Comparison of ENCODE assay signal across 8 mouse cellular contexts in genomic region chr1:180256138-180256674, GRCm38 (mm10). TPM values are rescaled to one million over a fixed set of nuclear protein-coding genes. Genes with fewer than 3 reads are reported as not detected.
A peak's percentile ranks its signal among the peaks of the same experiment; 100 is the strongest.
DNase-seq lines count a peak whose midpoint lies in the region; ATAC-seq and TF ChIP-seq lines count a peak whose summit lies in the region.

No protein-coding gene starts in this region.

- peak overlapping the region; percentile 78 for H3K9ac ChIP-seq in forebrain, embryonic 13.5 days
- peak overlapping the region; percentile 91 for H3K9ac ChIP-seq in neural tube, embryonic 15.5 days (replicated peaks)

- WGBS in forebrain, embryonic 13.5 days, result 1% methylated on average over 39 of the region's 39 CpGs
- under 1% methylated on average over 38 of the region's 39 CpGs for WGBS in neural tube, embryonic 15.5 days

- peak; percentile 94 for ATAC-seq in forebrain, embryonic 13.5 days
- peak; percentile 94 for ATAC-seq in neural tube, embryonic 15.5 days (ENCODE audit: low FRiP score)

- peaks cover 27% of the 10 kb centered on the region for H3K4me1 ChIP-seq in E14TG2a.4 (replicated peaks; ENCODE audit: low read depth, low read length)
- peaks cover 10% of the 10 kb centered on the region for H3K4me1 ChIP-seq in forebrain, embryonic 13.5 days
- peaks cover 21% of the 10 kb centered on the region for H3K4me1 ChIP-seq in neural tube, embryonic 15.5 days

- H3K27me3 ChIP-seq in E14TG2a.4 (ENCODE audit: insufficient read depth, low read length), result peaks cover 9% of the 10 kb centered on the region
- peaks cover 8% of the 10 kb centered on the region; the same call in 1 of the 2 replicates for H3K27me3 ChIP-seq in forebrain, embryonic 13.5 days
- no peaks in the 10 kb centered on the region for H3K27me3 ChIP-seq in neural tube, embryonic 15.5 days (replicated peaks)

- no peaks in the 10 kb centered on the region for H3K36me3 ChIP-seq in E14TG2a.4 (ENCODE audit: insufficient read depth, low read length)
- H3K36me3 ChIP-seq in forebrain, embryonic 13.5 days (ENCODE audit: poor library complexity, severe bottlenecking), result no peaks in the 10 kb centered on the region
- H3K36me3 ChIP-seq in neural tube, embryonic 15.5 days, result no peaks in the 10 kb centered on the region

- H3K4me3 ChIP-seq in E14TG2a.4 (replicated peaks; ENCODE audit: low read length), result peak overlapping the region; percentile 91
- peak overlapping the region; percentile 67 for H3K4me3 ChIP-seq in forebrain, embryonic 13.5 days
- peak overlapping the region; percentile 91 for H3K4me3 ChIP-seq in neural tube, embryonic 15.5 days (replicated peaks)

- intact Hi-C loops in heart, postnatal 14 days (cut with DNase I), result no loop called here

- peak overlapping the region; percentile 22; the same call in 1 of the 2 replicates for H3K27ac ChIP-seq in forebrain, embryonic 13.5 days
- H3K27ac ChIP-seq in neural tube, embryonic 15.5 days (replicated peaks), result peak overlapping the region; percentile 83

- peak overlapping the region; percentile 98 for H3K4me2 ChIP-seq in forebrain, embryonic 13.5 days
- peak overlapping the region; percentile 98 for H3K4me2 ChIP-seq in neural tube, embryonic 15.5 days

- DNase-seq in c-Kit-positive CD71-positive TER-119-positive erythroid progenitor cells, embryonic 14.5 days (ENCODE audit: low spot score), result peak; percentile 96
- DNase-seq in heart, postnatal 14 days, result peak; percentile 99 to 100
- DNase-seq in layer of hippocampus, adult 11-12 months (ENCODE audit: low spot score), result peak; percentile 96
- peak; percentile 96 for DNase-seq in lung, adult 18-20 months
- DNase-seq in testis, postnatal 14 days (ENCODE audit: low spot score), result peak; percentile 94

- no peak for TF ChIP-seq CTCF in E14TG2a.4 (conservative IDR thresholded peaks at IDR 0.05; ENCODE audit: low read length)

- no peaks in the 10 kb centered on the region for H3K9me3 ChIP-seq in E14TG2a.4 (ENCODE audit: low read length)
- no peaks in the 10 kb centered on the region for H3K9me3 ChIP-seq in forebrain, embryonic 13.5 days (replicated peaks)
- no peaks in the 10 kb centered on the region for H3K9me3 ChIP-seq in neural tube, embryonic 15.5 days (replicated peaks)

RNA-seq across cellular contexts. Expression of gene Psen2, which starts 7.0 kb away (rescaled TPM):
- polyA plus RNA-seq in forebrain, embryonic 13.5 days (2015; fragmentation: Nextera tagmentation; extraction: Ambion mirVana), result 7.3 and 9.7 TPM in 2 replicates
- 10 to 100 TPM; 12.0 to 13.0 TPM for total RNA-seq in heart, postnatal 14 days (2021)
- polyA plus RNA-seq in neural tube, embryonic 15.5 days (2015; fragmentation: Nextera tagmentation; extraction: Ambion mirVana), result 16.8 and 19.8 TPM in 2 replicates

RNA-seq across cellular contexts. Expression of gene Coq8a, which starts 56.8 kb away (rescaled TPM):
- 1.5 and 1.6 TPM in 2 replicates for polyA plus RNA-seq in forebrain, embryonic 13.5 days (2015; fragmentation: Nextera tagmentation; extraction: Ambion mirVana)
- 100 to 1,000 TPM; 741 to 790 TPM for total RNA-seq in heart, postnatal 14 days (2021)
- polyA plus RNA-seq in neural tube, embryonic 15.5 days (2015; fragmentation: Nextera tagmentation; extraction: Ambion mirVana), result 3.4 and 5.8 TPM in 2 replicates

Comparison
In these comparisons a context has a peak if more than half of its experiments do, and no peak if none do; other contexts are left out.
1. Peak in every context shown above with its lines: DNase-seq, ATAC-seq, H3K4me3 ChIP-seq and H3K27ac ChIP-seq.